Mouse (Mus musculus) cerebellum, postnatal 36 days (tissue): ENCODE results near the gene Gm20830.
"Not testable (repeated sequence)": the region's sequence is repeated elsewhere in the genome, so short reads cannot be mapped to it uniquely, and the experiment has no call there.

Source experiments
- DNase-seq, 2 experiments: peaks; one replicate each; pipeline ENCODE4 v3.0.0; 2021 to 2022; ENCODE audit warnings: mixed read lengths in 2 of 2

The Gm20830 gene

GRCm38 (mm10) chrY:6918182-6918581 lies at the start of gene Gm20830:
Gm20830 (minus strand) TSS chrY:6918282.
- not testable (repeated sequence) for DNase-seq
